Mouse (Mus musculus) erythroblast, embryonic 14.5 days (primary cell): ENCODE data around the gene Myd88.

ENCODE experiments used
- GATA1 ChIP-seq: IDR thresholded peaks from 2 replicates; pipeline ENCODE4 v1.6.1; 2012; ENCODE audit warnings: low read length, inconsistent platforms, mixed read lengths
- TAL1 ChIP-seq: IDR thresholded peaks from 3 replicates; pipeline ENCODE4 v1.6.1; 2012; ENCODE audit warnings: low read length, inconsistent platforms, mixed read lengths

DNA sequence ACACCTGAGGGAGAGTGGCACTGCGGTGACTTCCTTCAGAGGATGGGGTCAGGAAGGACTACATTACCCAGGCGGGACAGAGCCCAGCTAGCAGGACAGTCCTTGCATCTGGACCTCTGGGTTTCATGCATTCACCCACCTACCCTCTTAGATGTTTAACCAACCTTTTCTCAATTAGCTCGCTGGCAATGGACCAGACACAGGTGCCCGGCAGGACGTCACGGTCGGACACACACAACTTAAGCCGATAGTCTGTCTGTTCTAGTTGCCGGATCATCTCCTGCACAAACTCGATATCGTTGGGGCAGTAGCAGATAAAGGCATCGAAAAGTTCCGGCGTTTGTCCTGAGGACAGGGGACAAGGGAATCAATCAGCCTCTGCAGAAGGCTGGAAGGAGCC lies 3.4 kb downstream of the Myd88 start:
- TF ChIP-seq TAL1 (no peak), GATA1 (no peak)
